Mouse (Mus musculus) erythroblast, embryonic 14.5 days (primary cell): ENCODE measurements around the gene Olfr552. TPM values are rescaled to one million over a fixed set of nuclear protein-coding genes. Genes with fewer than 3 reads are reported as not detected.
A peak's percentile ranks its signal among the peaks of the same experiment; 100 is the strongest.

Source experiments
- H3K27me3 ChIP-seq: 2 replicates; pipeline ENCODE4 v1.6.1; 2012; ENCODE audit warnings: inconsistent platforms; ENCODE audit not compliant: control insufficient read depth
- H3K36me3 ChIP-seq: 2 replicates; pipeline ENCODE4 v1.6.1; 2012; ENCODE audit warnings: mild to moderate bottlenecking, inconsistent platforms; ENCODE audit not compliant: control insufficient read depth
- H3K4me1 ChIP-seq: 2 replicates; pipeline ENCODE4 v1.6.1; 2012; ENCODE audit warnings: inconsistent platforms; ENCODE audit not compliant: control insufficient read depth
- H3K4me3 ChIP-seq: replicated peaks from 2 replicates; pipeline ENCODE3; 2012; ENCODE audit warnings: moderate library complexity, mild to moderate bottlenecking, inconsistent platforms
- H3K9me3 ChIP-seq: 2 replicates; pipeline ENCODE4 v1.6.1; 2012; ENCODE audit warnings: low read length, inconsistent platforms, mixed read lengths; ENCODE audit not compliant: control insufficient read depth
- GATA1 ChIP-seq: IDR thresholded peaks from 2 replicates; pipeline ENCODE4 v1.6.1; 2012; ENCODE audit warnings: low read length, inconsistent platforms, mixed read lengths
- TAL1 ChIP-seq: IDR thresholded peaks from 3 replicates; pipeline ENCODE4 v1.6.1; 2012; ENCODE audit warnings: low read length, inconsistent platforms, mixed read lengths
- polyA plus RNA-seq: library from polyadenylated mRNA; stranded (reverse); fragments of >175 nt; gene quantifications from 2 replicates; pipeline ENCODE4 v1.2.3, GENCODE M21; 2012

The Olfr552 gene
- polyA plus RNA-seq = not detected in 2 replicates

DNA sequence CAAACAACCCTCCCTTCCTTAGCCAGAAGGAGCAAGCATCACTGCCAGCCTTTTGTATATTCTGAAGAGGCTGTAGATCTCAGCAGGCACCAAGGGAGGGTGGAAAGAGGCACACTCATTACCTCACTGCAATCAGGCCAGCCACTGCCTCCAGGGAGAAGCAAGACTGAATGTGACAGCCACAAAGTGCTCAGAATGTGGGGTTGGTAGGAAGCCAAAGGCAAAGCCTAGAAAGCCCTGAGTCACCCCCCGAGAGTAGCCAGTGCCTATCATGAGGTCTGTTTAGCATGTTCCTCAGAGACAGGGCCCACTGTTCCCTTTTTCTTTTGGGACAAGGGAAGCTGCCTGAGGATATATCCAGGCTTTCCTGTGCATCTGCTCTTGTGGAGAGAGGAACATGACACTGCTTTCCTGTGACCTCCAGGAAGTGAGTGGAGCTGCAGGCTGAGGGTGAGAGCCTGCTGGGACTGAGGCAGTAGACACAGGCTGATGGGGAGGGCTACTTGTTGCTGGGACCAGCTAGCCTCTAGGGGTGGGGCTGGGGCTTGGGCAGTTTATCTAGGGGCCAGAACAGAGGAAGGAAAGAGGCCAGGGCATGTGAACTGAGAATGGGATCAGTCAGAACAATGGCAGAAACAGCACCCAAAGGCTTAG lies at the start of gene Olfr552:
TSS of gene Olfr552 (plus strand) at position 393 of the 654 bp plus-strand sequence.
- Histone ChIP-seq H3K4me1 (no peaks in the 10 kb centered on the region), H3K36me3 (no peaks in the 10 kb centered on the region), H3K4me3 (no peak within 1 kb of the TSS), H3K27me3 (no peaks in the 10 kb centered on the region), H3K9me3 (no peaks in the 10 kb centered on the region)
- TF ChIP-seq TAL1 (no peak), GATA1 (no peak)

DNA sequence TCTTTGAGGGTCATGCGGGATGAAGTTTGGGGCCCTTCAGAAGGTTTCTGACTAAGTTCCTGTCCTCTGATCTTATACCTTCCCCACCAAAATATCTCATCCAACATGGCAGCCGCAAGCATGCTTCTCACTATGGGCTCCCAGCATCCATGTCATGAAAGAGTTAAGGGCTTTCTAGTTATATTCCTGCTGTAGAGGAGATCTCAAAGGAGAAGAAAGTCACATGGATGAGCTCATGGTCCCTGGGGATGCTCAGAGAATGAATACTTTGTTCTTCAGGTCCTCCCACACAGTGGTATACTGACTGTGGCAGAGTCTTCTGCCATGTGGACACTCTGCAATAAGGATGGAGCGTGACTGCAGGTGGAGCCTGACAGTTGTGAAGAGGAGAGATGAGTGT lies 48.0 kb upstream of the Olfr552 start, which contains the start of gene Olfr549:
TSS of gene Olfr549 (plus strand) at position 301 of the 400 bp plus-strand sequence.
- TF ChIP-seq TAL1 (no peak), GATA1 (no peak)
- H3K4me3 ChIP-seq = no peak within 1 kb of the TSS

DNA sequence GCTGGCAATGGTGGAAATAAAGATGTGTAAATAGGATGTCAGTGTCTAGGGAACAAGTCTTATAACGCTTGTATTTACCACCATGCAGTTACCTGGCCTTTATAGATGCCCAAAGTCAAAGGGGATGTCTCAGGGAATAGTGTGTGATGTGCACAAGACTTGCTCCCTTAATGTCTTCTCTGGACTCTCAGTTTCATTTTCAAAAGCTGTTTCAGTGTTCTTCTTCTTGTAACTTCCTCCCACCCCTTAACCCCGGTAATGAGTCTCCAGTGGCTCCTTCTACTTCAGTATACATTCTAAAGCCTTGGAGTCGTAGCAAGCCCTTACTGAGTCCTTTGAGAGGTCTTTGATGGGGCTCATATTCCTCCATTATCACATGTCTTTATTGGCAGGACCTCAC lies 44.3 kb upstream of the Olfr552 start:
- Histone ChIP-seq H3K4me3 (no peak overlapping the region), H3K36me3 (no peaks in the 10 kb centered on the region), H3K9me3 (no peaks in the 10 kb centered on the region), H3K27me3 (no peaks in the 10 kb centered on the region), H3K4me1 (no peaks in the 10 kb centered on the region)
- no peak for TF ChIP-seq GATA1
- no peak for TF ChIP-seq TAL1

More for the DNA sequence above, 48.0 kb upstream of the Olfr552 start, which contains the start of gene Olfr549:
- H3K27me3 ChIP-seq = no peaks in the 10 kb centered on the region
- H3K9me3 ChIP-seq = no peaks in the 10 kb centered on the region
- no peaks in the 10 kb centered on the region for H3K4me1 ChIP-seq
- H3K36me3 ChIP-seq = no peaks in the 10 kb centered on the region

DNA sequence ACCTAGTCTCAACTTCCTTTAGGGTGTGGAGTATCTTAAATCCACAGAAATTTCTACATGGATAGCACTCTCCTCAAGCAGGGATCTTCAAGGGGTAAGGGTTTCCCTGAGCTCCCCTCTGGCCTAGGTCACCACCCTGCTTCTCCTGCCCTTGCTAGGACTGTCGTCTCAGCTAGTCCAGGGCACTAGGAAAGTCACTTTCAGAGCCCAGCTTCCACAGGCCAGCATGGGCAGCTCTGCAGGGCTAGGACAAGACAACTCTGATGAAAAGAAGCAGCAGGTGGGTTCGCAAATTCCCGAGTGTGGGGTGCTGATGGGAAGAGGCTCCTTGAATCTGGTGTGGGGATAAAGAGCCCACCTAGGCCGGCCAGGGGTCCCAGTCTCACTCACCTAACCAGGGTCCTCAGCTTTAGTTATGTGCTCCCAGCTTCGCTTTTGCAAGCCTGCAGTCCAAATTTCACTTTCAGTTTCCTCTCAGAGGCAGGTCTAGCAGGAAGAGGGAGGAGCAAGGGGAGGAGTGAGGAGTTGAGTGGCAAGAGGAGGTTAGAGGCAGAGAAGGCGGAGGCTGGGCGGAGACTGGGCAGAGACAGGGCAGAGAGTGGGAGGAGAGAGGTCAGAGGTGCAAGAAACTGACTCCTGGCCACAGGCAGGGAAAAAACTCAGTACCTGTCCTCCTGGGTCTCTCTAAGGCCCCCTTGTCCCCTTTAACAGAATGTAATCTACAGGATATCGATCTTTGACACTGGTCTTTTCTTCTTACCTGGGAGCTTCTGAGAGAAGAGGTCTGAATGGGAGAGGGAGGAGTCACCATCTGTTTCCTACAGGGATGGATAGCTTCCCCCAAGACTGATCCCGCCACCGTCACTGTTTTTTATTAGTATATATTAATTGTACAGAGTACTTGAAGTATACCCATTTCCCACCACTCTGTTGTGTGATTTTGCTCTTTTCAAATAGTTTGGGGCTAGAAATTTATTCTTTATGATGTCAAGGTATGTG lies 32.3 kb upstream of the Olfr552 start, which contains the start of gene Trim21:
TSS of gene Trim21 (minus strand) at position 488 of the 999 bp plus-strand sequence.
- no peaks in the 10 kb centered on the region for H3K27me3 ChIP-seq
- H3K36me3 ChIP-seq = no peaks in the 10 kb centered on the region; the same call in none of the 2 replicates
- H3K4me3 ChIP-seq = peak within 1 kb of the TSS; percentile 82
- H3K4me1 ChIP-seq = peaks cover 20% of the 10 kb centered on the region
- TF ChIP-seq GATA1 = no peak
- no peak for TF ChIP-seq TAL1
- H3K9me3 ChIP-seq = no peaks in the 10 kb centered on the region

DNA sequence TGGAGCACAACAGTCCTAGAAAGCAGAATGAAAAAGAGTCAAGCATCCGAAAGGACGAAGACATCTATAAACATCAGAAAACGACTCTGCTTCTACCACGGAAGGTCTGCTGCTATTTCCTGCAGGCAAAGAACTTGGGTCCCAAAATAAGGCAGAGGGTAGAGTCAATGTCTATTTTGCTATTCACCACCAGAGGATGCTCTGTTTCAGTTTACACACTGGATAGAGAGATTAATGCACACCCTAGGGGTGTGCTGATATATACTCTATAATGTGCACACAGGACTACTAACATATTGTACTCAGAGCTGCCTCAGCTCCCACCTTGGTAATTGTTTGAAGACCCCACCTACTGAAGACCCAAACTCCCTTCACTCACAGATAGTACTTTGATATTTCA lies 31.4 kb upstream of the Olfr552 start:
- TF ChIP-seq TAL1 = no peak
- no peak for TF ChIP-seq GATA1
- Histone ChIP-seq H3K9me3 (no peaks in the 10 kb centered on the region), H3K4me3 (no peak overlapping the region), H3K27me3 (no peaks in the 10 kb centered on the region), H3K4me1 (peaks cover 20% of the 10 kb centered on the region), H3K36me3 (no peaks in the 10 kb centered on the region; the same call in none of the 2 replicates)

DNA sequence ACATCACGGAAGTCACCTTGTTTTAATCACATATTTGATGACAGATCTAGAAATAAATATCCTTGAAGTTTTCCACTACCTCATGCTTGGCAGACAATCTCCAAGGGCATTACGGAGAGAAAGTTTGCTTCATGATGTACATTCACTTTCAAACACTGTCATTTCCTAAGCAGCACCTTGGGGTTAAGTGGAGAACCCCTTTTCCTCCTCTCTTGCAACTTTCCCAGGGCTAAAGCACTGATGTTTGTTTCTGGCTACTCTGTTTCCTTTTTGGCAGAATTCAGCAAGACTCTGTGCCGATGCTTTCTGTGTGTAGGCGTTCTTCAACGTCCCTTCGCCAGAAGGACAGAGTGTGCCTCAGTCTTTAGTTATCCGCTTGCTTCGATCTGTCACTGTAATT lies 26.4 kb upstream of the Olfr552 start, which contains the start of gene Olfr550:
TSS of gene Olfr550 (plus strand) at position 301 of the 400 bp plus-strand sequence.
- TF ChIP-seq GATA1 (no peak), TAL1 (no peak)
- H3K4me1 ChIP-seq = no peaks in the 10 kb centered on the region
- H3K27me3 ChIP-seq = no peaks in the 10 kb centered on the region
- H3K36me3 ChIP-seq = no peaks in the 10 kb centered on the region
- no peak within 1 kb of the TSS for H3K4me3 ChIP-seq
- H3K9me3 ChIP-seq = no peaks in the 10 kb centered on the region

DNA sequence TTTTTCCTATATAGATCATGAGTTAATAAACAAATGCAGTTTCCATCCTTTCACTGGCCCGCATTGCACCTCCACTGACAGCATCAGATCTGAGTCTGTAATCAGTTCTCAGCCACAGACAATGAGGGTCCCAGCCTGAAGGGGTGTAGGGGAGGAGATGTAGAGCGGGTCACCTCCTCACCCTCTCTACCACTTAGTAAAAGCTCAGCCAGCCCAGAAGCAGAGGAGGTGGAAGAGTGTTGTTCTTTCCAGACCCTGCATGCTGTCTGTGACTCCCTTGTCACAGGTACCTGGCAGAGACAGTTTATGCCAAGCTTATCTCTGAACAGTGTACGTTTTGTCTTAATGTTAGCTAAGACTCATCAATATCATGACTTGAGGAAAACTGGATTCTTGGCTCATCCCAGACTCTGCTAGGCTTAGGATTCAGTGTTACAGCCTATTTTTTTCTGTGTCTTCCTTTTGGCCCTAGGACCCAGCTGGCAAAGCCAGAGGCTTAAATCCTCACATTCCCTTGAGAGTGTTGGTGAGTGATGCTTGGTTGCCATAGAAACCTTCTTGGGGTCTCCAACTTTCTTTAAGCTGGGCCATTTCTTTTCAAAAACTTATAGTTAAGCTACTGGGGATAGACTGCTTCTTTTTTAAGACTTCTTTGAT lies 24.3 kb upstream of the Olfr552 start:
- H3K9me3 ChIP-seq = no peaks in the 10 kb centered on the region
- H3K36me3 ChIP-seq = no peaks in the 10 kb centered on the region
- H3K27me3 ChIP-seq = no peaks in the 10 kb centered on the region
- no peak overlapping the region for H3K4me3 ChIP-seq
- H3K4me1 ChIP-seq = no peaks in the 10 kb centered on the region
- no peak for TF ChIP-seq TAL1
- no peak for TF ChIP-seq GATA1

DNA sequence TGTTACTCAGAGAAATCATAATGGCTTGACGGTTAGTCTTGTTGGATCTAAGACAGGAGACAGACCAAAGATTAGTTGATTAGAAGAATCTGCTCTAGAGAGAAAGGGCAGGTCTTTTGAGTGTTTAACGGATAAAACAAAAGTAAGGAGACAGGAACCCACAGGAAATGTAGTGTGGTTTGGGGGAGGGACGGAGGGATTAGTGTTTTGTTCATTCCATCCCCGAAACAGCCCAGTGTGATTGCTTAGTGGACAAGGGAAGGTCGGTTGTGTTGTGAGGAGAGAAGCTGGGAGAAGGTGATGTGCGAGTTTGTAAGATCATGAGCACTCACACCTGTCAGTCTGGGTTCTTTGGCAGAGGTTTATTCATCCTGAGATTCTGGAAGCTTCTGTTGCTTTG lies 21.6 kb upstream of the Olfr552 start:
- no peaks in the 10 kb centered on the region for H3K9me3 ChIP-seq
- TF ChIP-seq GATA1 = no peak
- no peak for TF ChIP-seq TAL1
- H3K4me3 ChIP-seq = no peak overlapping the region
- no peaks in the 10 kb centered on the region for H3K4me1 ChIP-seq
- no peaks in the 10 kb centered on the region for H3K36me3 ChIP-seq
- no peaks in the 10 kb centered on the region for H3K27me3 ChIP-seq

DNA sequence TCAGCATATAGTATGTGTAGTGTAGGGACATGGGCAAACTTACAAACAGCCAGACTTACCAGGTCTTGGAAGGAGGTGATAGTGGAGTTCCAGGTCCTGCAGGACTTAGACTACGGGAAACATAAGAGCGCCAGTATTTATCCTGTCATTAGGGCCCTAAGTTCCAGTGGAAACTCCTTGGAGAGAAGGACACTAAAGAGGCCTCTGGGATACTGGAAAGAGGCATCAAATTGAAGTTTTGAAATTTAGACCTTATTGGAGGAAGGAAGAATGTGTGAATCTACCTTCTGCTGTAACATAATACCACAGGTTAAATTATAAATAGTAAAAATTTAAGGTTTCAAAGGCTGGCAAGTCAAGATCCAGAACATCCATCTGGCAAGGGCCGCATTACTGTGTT lies 5.8 kb upstream of the Olfr552 start, which contains the start of gene Olfr551:
TSS of gene Olfr551 (minus strand) at position 101 of the 400 bp plus-strand sequence.
- no peak within 1 kb of the TSS for H3K4me3 ChIP-seq
- no peaks in the 10 kb centered on the region for H3K36me3 ChIP-seq
- no peaks in the 10 kb centered on the region for H3K9me3 ChIP-seq
- no peaks in the 10 kb centered on the region for H3K4me1 ChIP-seq
- H3K27me3 ChIP-seq = no peaks in the 10 kb centered on the region
- TF ChIP-seq GATA1 (no peak), TAL1 (no peak)
